Mouse (Mus musculus): ENCODE measurements around the gene Klhl22.

Gene Klhl22

GRCm38 (mm10) chr16:17758902-17759301 lies 516 bp upstream of the Klhl22 start:
- no peak for DNase-seq

- DNase-seq: peak; percentile 63 to 67
These were observed 449 bp downstream of the Klhl22 start for GRCm38 (mm10) chr16:17759813-17760321.

- peak; percentile 43 to 44 for DNase-seq
These were observed 1.2 kb downstream of the Klhl22 start for GRCm38 (mm10) chr16:17760657-17761056.

GRCm38 (mm10) chr16:17761074-17761473 lies 1.7 kb downstream of the Klhl22 start:
- DNase-seq: no peak

GRCm38 (mm10) chr16:17764108-17764511 lies 4.7 kb downstream of the Klhl22 start:
- DNase-seq: no peak

GRCm38 (mm10) chr16:17768834-17769233 lies 9.4 kb downstream of the Klhl22 start:
- DNase-seq: peak; percentile 67 to 69

GRCm38 (mm10) chr16:17771117-17771865 lies 11.9 kb downstream of the Klhl22 start:
- DNase-seq: no peak

- peak; percentile 47 to 53 for DNase-seq
These were observed 17.4 kb downstream of the Klhl22 start for GRCm38 (mm10) chr16:17776828-17777227.

GRCm38 (mm10) chr16:17778223-17778622 lies 18.8 kb downstream of the Klhl22 start:
- DNase-seq: no peak

- DNase-seq: no peak
These were observed 20.3 kb downstream of the Klhl22 start for GRCm38 (mm10) chr16:17779692-17780091.

- no peak for DNase-seq
These were observed 25.9 kb downstream of the Klhl22 start for GRCm38 (mm10) chr16:17785337-17785736.

GRCm38 (mm10) chr16:17792728-17793127 lies 33.3 kb downstream of the Klhl22 start:
- DNase-seq: no peak

GRCm38 (mm10) chr16:17794047-17794446 lies 34.6 kb downstream of the Klhl22 start:
- DNase-seq: no peak

GRCm38 (mm10) chr16:17795643-17796042 lies 36.2 kb downstream of the Klhl22 start:
- no peak for DNase-seq

GRCm38 (mm10) chr16:17796519-17796918 lies 37.1 kb downstream of the Klhl22 start:
- no peak for DNase-seq

GRCm38 (mm10) chr16:17796971-17797811 lies 37.8 kb downstream of the Klhl22 start, which contains the start of gene Scarf2:
Gene Scarf2 (plus strand): TSS chr16:17797282.
- DNase-seq: no peak

GRCm38 (mm10) chr16:17797812-17798311 lies 38.4 kb downstream of the Klhl22 start:
- no peak for DNase-seq

- DNase-seq: no peak
These were observed 39.1 kb downstream of the Klhl22 start for GRCm38 (mm10) chr16:17798321-17799180.

- no peak for DNase-seq
These were observed 40.2 kb downstream of the Klhl22 start for GRCm38 (mm10) chr16:17799584-17799983.

- DNase-seq: no peak
These were observed 42.5 kb downstream of the Klhl22 start for GRCm38 (mm10) chr16:17801777-17802455.

- DNase-seq: no peak
These were observed 43.0 kb downstream of the Klhl22 start for GRCm38 (mm10) chr16:17802456-17802838.

All from cerebellum, postnatal 36 days (tissue).